Mouse (Mus musculus): ENCODE data around the gene 1600014C23Rik. TPM values are rescaled to one million over a fixed set of nuclear protein-coding genes. Genes with fewer than 3 reads are reported as not detected.
A peak's percentile ranks its signal among the peaks of the same experiment; 100 is the strongest.

1600014C23Rik gene
- total RNA-seq (2022), result not detected

DNA sequence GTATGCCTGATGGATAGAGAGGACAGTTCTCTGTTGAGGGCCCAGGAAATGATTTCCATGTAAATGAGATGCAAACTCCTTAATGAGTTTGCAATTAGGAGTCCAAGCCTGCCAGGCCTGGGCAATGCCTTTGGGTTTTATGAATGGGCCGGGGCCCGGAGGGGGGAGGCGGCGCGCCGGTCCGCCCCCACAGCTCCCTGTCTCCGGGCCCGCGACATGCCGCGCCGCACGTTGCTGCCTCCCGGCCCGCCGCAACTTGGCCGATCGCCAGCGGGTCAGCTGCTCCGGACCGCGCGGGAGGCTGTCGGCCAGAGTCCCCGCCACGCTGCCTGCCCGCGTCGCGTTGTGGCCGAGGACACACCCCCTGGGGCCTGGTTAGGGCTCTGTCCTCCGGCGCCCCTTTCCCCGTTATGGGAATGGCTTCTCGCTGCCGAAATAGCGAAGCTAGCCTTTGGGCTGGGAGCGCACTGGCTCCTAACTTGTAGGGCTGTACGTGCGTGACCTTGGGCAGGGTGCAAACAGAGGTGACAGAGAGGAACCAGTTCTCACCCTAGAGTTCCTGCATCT lies at the start of gene 1600014C23Rik:
Gene 1600014C23Rik, minus strand, starts transcription at position 110 of the 567 bp plus-strand sequence.
- peak; percentile 68 to 74 for DNase-seq (ENCODE audit: low spot score in 2 of 2)

DNA sequence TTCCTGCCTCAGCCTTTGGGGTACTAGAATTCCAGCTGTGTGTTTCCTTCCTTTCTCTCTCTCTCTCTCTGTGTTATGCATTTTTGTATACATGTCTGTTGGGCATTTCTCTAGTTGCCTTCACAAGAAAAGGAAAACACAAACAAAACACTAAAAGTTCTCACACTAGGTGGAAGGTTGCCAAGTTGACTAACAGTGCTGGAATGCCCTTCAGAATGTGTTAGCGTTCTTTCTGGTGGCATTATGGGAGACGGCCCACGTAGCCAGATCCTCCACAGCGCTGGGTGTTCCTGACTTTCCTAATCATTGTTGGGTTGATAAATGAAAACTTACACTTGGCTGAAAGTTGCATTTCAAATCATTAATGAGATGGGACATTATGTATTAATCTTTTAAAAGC lies 44.8 kb upstream of the 1600014C23Rik start:
- DNase-seq (ENCODE audit: low spot score in 2 of 2), result no peak

DNA sequence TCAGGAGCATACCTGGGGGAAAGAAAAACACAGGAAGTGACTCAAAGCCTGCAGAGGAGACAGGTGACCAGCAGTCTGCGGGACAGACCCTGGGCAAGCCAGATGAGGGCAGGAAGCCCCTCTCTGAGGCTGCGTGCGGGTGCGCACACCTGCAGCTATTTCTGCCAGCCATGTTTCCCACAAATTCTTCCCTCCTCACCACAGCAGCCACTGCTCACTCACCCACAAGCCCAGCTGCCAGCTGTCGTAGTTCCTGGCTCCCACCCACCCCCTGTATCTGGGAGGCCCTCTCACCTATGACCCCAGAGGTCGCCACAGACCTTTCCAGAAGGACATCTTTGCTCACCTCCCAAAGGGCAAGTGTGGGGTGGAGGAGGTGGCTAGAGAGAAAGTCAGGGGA lies 43.8 kb upstream of the 1600014C23Rik start:
- DNase-seq (ENCODE audit: low spot score in 2 of 2), result no peak

DNA sequence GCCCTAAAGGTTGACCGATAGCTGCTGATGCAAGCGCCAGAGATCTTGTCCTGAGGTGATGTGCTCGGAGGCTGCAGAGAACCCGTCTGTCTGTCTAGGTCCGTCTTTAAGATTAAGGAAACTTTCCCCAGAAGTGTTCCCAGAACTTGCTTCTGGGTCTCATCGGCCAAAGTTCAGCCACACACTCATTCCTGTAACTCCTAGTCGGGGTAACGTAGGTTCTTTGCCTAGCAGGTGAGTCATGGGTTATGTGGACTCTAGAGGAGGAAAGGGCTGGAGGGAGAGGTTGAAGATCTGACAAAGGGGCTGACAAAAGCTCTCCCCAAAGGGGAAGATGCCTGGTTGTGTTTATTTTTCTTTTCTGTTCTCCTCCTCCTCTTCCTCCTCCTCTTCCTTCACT lies 42.5 kb upstream of the 1600014C23Rik start:
- no peak for DNase-seq (ENCODE audit: low spot score in 2 of 2)

DNA sequence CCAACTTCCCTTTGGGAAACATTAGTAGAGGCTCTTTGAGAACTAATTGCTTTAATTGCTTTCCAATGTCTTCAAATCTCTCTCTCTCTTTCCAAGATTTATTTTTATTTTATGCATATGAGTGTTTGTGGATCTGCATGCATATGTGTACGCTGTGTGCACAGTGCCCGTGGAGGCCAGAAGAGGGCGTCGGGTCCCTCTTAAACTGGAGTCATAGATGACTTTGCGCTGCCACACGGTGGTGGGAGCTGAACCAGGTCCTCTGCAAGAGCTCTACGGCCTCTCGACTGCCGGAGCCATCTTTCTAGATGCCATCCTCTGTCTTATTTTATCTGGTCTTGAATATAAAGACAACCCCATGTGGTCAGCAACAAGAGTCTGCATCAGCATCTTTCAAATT lies 41.8 kb upstream of the 1600014C23Rik start:
- no peak for DNase-seq (ENCODE audit: low spot score in 2 of 2)

DNA sequence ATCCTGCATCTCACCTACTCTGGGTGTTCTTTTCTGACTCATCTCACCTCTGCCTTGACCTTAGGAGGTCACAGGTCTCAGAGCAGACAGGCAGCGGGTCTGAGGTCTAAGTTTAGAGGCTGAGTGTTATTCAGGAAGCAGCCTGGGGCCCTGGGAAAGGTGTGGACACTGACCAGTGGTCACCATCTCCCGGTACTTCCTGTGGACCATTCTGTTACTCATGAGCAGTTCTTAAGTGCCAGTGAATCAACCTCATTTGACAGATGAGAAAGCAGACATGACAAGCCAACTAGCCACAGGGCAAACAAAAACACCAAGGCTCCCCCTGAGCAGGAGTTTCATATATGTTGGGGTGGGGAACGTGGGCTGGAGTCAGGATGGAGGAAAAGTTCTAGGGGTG lies 38.9 kb upstream of the 1600014C23Rik start:
- no peak for DNase-seq (ENCODE audit: low spot score in 2 of 2)

DNA sequence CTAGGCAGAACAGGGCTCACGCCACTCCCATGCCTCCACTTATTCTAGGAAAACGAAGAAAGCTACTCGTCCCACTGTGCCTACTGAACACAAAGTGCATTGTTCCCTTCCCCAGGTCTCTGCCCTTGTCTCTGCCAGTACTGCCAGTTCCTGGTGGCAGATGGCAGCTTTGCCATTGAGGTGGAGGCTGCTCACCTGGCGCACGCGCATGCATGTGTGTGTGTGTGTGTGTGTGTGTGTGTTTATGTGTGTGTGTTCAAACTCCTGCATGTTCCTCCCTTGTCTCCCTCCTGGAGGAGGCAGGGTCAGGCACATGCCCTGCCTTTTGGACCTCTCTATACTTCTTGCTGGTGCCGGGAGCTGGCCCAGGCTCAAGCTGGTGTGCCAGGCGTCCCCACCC lies 38.5 kb upstream of the 1600014C23Rik start:
- no peak for DNase-seq (ENCODE audit: low spot score in 2 of 2)

DNA sequence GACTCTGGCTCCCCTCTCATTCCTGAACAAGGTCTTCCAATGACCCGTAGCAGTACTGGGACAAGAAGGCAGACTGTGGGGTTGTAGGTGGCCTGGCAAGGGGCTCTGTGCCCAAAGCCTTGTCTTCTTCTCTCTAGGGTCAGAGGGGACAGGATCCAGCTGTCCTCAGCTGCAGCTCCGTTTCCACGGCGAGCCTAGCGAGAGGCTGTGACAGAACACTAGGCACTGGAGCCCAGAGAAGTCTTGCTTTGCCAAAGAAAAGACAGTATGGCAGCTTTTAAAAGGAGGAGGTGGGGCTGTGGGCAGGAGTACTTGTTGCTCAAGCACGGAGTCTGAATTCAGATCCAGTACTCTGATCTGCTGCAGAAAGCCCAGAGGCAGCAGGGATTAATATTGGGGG lies 36.8 kb upstream of the 1600014C23Rik start:
- DNase-seq (ENCODE audit: low spot score in 2 of 2), result no peak

DNA sequence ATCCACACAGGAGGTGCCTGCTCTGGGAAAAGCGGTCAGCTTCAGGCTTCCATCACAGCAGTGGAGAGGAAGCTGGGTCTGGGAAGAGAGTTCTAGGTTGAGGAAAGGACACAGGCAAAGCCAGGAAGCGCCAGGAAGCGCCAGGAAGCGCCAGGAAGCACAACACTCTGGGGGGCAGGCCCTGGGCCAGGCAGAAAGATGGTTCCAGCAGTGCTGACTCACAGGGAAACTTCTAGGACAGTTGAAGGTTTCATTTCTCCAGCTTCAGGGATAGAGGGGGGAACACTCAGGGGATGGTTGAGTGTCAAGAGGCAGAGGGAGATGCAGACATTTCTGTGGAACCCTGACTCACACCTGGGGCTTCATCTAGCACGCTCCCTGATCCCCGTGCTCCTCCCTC lies 36.2 kb upstream of the 1600014C23Rik start:
- DNase-seq (ENCODE audit: low spot score in 2 of 2), result no peak

DNA sequence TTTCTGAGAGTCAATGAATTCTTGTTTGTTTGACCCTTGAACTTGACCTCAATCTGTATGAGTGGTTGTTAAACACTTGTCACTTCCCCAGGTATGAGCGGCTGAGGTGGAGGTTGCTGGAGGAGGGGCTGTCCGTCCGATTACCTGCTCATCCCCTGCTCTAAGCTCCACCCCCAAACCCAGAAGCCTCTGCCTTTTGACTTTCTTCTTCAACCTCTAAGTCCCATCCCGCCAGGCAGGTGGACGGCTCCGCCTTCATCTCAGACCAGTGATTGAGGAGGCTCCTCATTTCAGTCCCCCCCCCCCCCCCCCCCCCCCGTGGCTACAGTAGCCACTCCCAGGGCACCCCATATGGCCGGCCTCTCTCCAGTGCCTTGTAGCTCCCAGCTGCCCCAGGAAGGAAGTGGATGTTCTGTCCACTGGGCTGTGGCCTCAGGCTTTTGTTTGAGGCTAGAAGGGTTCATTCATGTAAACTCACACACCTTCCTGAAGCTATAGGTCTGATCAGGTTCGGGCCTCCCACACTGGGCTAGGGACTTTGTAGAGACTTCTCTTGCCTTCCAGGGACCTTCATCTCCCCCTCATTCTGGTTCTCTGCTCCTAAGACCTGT lies 34.0 kb upstream of the 1600014C23Rik start:
- DNase-seq (ENCODE audit: low spot score in 2 of 2), result no peak

DNA sequence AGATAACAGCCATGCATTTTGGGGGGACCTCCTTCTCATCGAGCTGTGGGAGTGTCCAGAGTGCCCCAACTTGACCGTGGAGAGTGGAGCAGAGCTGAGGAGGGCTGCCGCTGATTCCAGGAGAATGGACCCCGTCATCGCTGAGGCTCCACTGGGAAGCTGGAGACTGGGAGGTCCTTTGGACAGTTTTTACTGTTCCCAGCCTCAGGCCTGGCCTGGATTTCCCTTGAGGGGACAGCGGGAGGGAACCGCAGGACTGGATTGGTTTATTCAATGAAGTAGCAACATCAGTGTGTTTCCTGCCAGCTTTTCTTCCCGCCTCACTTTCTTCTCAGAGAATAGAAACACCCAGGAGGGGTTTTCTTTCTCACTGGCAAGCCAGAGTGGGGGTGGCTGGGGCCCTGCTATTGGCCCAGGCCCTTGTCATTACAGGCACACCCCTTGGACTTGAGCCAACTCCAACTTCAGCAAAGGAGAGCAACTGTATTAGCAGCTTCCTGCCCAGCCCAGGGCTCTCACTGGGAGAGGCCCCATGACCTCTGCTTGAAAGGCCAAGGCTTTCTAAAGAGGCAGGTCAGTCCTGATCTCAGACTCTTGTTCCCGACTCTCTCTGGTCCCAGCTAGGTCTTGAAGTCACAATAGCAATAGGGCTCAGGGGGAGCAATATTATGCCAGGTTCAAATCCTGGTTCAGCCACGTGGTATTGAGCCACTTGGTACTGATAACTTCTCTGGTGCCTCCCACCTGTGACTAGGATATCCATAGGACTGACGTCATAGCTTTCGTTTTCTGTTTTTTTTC lies 33.3 kb upstream of the 1600014C23Rik start:
- DNase-seq (ENCODE audit: low spot score in 2 of 2), result peak; percentile 73 to 89

DNA sequence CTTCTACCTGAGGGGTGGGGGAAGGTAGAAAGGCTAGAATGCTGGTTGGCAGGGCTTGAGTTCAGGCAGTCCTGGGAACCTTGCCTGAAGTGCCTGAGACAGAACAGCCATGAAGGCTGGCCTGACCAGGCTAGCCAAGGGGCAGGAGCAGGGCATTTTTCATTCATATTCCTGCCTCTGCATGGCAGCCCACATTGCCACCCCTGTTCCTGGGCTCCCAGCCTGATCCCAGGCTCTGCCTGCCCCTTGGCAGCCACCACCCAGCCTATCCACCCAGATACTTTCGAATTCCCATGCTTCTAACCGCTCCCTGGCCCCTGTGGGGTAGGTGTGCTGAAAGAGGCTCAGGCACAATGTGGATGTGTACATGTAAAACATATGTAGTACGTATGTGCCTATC lies 32.3 kb upstream of the 1600014C23Rik start:
- DNase-seq (ENCODE audit: low spot score in 2 of 2), result no peak

DNA sequence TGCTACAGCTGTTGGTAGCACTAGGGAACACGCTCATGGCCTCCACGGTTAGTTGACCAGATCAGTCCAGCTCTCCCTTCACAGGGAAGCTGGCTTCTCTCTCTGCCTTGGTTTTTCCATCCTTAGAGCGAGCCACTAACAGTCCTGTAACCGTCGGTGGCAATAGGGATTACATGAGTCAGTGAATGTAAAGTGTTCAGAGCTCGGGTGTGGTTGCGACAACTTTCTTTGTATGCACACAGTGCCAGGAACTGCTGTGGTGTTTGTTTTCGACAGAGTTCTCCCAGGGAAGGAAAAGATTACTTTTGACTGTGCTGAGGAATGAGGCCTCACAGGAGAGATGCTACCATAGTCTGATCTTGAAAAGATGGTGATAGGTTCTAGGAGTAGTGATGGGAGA lies 29.5 kb upstream of the 1600014C23Rik start:
- DNase-seq (ENCODE audit: low spot score in 2 of 2), result no peak

DNA sequence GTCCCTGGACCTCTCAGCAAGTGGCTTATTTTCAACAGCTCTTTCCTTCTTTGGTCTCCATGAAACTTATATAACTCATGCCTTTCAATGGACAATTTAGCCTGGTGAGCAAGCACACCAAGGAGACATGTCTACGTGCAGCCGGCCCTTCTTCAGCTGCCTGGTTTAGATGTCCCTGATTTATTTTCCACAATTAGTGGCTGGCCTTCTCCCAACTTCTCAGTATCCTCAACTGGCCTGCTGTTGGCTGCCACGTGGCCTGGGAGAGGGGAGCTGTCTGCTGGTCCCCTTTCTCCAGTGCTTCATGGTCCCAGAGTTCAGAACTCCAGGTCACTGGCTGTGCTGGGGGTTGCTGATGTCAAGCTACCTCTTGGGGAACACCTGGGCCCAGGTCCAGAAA lies 28.3 kb upstream of the 1600014C23Rik start:
- DNase-seq (ENCODE audit: low spot score in 2 of 2), result no peak

DNA sequence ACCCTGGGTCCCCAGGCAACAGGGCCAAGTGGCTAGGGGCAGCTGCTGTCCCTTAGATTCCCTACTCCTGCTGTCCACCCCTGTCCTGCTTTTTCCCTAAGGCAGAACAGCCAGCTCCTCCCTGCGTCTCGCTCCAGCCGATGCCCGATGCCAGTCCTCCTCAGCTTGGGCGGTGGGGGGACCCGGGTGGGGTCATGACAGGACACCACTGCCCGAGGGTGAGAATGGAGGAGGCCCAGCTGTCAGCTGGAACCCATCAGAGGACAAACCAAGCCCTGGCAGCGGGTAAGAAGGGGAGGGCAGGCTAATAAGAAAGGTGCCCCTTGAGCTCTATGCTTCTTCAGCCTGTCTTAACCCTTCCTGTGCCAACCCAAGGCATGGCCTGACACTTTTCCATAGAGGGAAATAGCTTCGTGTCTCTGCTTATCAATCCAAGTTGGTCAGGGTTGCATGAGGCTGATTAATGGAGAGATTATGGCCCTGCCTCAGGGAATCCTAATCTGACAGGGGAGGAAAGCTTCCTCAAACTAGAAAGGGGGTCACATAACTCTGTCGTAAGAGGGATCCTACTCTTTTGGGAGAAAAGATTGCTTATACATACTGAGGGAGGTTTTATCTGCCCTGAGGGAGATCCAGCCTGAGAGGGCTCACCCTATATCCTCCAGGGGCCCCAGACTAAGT lies 27.5 kb upstream of the 1600014C23Rik start:
- DNase-seq (ENCODE audit: low spot score in 2 of 2), result peak in 1 of 2 experiments; percentile 27

DNA sequence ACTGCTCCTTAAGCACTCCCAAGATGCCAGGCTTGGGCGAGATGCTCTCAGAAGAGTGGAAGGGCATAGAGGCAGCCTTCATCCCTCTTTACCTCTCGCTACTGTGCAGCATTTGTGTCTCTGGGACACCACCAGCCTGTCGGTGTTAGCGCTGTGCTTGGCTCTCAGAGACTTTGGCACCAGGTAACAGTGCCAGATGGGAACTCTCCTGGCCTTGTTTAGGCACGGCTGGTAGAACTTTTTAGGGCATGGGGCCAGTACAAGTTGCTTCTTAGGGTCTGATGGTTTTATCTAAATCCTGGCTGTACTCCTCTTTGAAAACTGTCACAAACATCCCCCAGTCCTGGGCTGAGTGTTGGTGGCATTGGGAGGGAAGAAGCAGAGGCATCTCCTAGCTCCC lies 26.1 kb upstream of the 1600014C23Rik start:
- no peak for DNase-seq (ENCODE audit: low spot score in 2 of 2)

DNA sequence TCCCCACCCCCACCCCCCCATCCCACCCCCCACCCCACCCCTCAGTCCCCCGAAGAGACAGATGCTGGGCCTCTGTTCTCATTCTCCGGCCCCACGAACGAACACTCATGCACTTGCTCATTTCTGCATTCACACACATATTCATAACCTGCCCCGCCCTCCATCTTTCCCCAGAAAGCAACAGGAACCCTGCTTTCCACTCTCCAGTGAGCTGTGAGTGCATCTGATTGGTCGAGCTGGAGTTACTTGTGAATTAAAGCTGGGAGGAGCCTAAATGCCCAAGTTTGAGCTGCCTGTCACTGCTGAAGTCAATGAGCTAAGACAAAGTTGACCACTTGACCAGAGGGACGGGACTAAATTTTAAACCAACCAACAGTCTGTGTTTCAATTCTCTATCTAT lies 25.2 kb upstream of the 1600014C23Rik start:
- DNase-seq (ENCODE audit: low spot score in 2 of 2), result no peak

DNA sequence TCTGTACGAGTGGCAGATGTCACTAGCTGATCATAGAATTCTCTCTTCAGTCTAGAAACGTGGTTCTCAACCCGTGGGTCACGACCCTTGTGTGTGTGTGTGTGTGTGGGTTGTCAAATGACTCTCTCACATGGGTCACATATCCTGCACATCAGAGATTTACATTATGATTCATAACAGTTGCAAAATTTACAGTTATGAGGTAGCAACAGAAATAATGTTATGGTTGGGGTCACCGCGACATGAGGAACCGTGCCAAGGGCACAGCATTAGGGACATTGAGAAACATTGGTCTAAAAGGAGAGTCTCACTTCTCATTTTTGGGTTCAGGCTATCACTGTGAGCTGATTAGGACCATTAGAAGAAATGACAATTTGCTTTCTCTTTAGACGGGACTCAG lies 24.3 kb upstream of the 1600014C23Rik start:
- DNase-seq (ENCODE audit: low spot score in 2 of 2), result no peak

DNA sequence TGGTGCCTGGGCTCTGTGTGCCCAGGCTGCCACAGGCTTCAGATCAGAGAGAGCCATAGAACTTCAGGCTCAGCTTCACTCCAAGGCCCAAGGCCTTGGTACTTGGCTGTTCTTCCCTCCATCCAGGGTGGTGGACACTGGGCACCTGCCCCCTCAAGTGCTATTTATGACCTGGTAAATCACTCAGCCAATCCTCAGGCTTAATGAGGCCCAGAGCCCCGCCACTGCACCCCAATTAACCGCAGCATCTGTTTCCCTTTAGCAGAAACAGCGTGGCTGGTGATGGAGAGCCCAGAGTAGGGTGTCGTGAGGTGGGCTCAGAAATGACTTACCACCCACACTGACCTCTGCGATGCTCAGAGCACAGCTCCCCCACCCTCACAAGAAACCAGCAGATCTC lies 23.2 kb upstream of the 1600014C23Rik start:
- DNase-seq (ENCODE audit: low spot score in 2 of 2), result no peak

DNA sequence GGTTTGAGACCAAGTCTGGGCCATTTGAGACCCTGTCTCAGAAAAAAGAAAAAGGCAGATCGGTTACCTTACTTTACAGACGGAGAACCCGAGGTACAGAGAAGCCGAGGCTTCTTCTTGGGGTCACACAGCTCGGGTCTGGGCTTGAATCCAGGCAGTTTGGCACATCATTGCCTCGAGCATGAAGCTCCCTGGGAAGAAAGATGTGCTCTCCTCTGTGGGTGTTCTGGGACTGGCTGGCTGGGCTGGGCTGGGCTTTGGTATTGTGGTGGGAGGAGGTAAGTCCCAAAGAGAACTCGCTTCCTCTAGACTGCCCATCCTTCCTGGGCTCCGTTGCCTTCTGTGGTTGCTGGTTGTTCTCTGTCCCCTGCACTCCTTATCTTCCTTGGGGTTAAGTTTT lies 22.7 kb upstream of the 1600014C23Rik start:
- no peak for DNase-seq (ENCODE audit: low spot score in 2 of 2)

DNA sequence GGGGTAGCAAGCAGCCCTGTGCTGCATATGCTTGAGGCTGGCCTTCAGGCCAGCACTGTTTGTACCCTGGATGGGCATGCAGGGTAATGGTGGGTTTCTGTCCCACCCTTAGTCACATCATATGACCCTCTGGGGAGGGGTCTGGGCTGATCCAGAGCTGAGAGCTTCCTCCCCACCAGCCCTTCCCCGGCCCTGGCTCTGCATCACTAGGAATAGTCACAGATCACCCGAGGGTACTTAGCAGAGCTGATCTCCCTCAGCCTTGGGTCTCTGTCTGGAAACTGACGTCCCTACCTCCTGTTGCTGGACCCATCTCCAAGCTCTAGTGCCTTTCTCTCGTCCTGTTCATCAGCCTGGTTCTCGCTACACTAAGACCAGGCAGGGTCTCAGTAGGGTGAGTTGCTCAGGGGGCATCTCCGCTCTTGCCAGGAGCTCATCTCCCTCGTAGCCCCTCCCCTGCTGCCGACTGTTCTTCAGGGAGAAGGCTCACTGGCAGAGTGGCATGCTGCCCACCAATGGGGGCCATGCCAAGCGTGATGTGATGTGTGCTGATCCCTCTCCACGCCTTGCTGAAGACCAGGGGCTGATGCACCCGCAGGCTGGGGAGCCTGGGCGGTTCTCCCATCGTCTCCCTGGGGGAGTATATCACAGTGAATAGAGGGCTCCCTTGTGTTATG lies 20.7 kb upstream of the 1600014C23Rik start:
- DNase-seq (ENCODE audit: low spot score in 2 of 2), result peak; percentile 77 to 79

DNA sequence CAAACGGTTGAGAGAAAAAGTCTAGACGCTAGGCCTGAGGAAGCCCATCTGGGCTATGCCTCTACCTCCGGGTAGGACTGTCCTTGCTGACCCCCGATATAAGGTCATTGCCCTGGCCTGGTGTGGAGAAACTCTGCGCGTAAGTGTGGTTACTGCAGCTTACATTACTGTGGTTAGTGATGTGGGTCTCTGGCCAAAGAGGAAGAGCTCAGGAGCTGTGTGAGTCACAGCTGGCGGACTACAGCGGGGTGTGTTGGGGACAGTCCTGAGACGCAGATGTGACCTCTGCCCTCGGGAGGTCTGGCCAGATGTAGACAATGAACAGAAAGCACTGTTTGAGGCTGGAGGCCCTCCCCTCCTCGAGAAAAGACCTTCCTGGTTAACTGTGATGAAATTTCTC lies 19.0 kb upstream of the 1600014C23Rik start:
- no peak for DNase-seq (ENCODE audit: low spot score in 2 of 2)
